Mouse (Mus musculus): ENCODE measurements around the gene Gm973. TPM values are rescaled to one million over a fixed set of nuclear protein-coding genes. Genes with fewer than 3 reads are reported as not detected.

The Gm973 gene
- total and polyA plus RNA-seq, 3 experiments: 0.23 TPM; not detected in 2

- no peak for DNase-seq (ENCODE audit: low read depth, low spot score)
- Histone ChIP-seq H3K4me3 (ENCODE audit: control insufficient read depth in 1 of 2, insufficient read depth in 1 of 2, low read depth in 2 of 2, low read length in 2 of 2) (no peak overlapping the region), H3K79me2 (ENCODE audit: control insufficient read depth, insufficient read depth, low read length, poor library complexity) (no peaks in the 10 kb centered on the region; the same call in 1 of the 2 replicates), H3K9ac (ENCODE audit: control insufficient read depth, low read depth, low read length, poor library complexity, severe bottlenecking) (no peak overlapping the region), H3K4me1 (ENCODE audit: control insufficient read depth in 1 of 2, insufficient read depth in 2 of 2, low read length in 2 of 2) (peaks cover 0 to 4% of the 10 kb centered on the region in 2 experiments; a peak in 1 of 4 replicates), H3K9me3 (replicated peaks; ENCODE audit: insufficient read depth, low read length) (no peaks in the 10 kb centered on the region), H3K27ac (ENCODE audit: control insufficient read depth, low read depth, low read length) (no peak overlapping the region), H3K27me3 (ENCODE audit: control insufficient read depth in 1 of 2, insufficient read depth in 2 of 2, low read length in 2 of 2) (peaks cover 2 to 3% of the 10 kb centered on the region in 2 experiments; a peak in 3 of 4 replicates), H3K36me3 (ENCODE audit: control insufficient read depth in 1 of 2, insufficient read depth in 2 of 2, low read length in 2 of 2) (peaks cover 0 to 3% of the 10 kb centered on the region in 2 experiments; a peak in 2 of 4 replicates)
- TF ChIP-seq ZC3H11A (IDR thresholded peaks at IDR 0.05; ENCODE audit: low read depth, low read length): no peak
- TF ChIP-seq CHD1 (IDR thresholded peaks at IDR 0.05; ENCODE audit: low read depth, low read length): no peak
- no peak for TF ChIP-seq KAT2A (conservative IDR thresholded peaks at IDR 0.05; ENCODE audit: low read depth, low read length)
- TF ChIP-seq POLR2A (IDR thresholded peaks at IDR 0.05; ENCODE audit: control insufficient read depth in 1 of 2, insufficient read depth in 1 of 2, low read depth in 1 of 2, low read length in 2 of 2, poor library complexity in 1 of 2): no peak
- TF ChIP-seq TCF12 (IDR thresholded peaks at IDR 0.05; ENCODE audit: low read depth, low read length): no peak
- no peak for TF ChIP-seq HCFC1 (IDR thresholded peaks at IDR 0.05; ENCODE audit: low read depth, low read length)
- no peak for TF ChIP-seq GATA1 (IDR thresholded peaks at IDR 0.05; ENCODE audit: low read depth, low read length)
- TF ChIP-seq MEF2A (IDR thresholded peaks at IDR 0.05; ENCODE audit: extremely low read depth, insufficient replicate concordance, low read depth, low read length, poor library complexity, severe bottlenecking): no peak
- TF ChIP-seq TBP (IDR thresholded peaks at IDR 0.05; ENCODE audit: low read depth, low read length): no peak
- TF ChIP-seq MYC (IDR thresholded peaks at IDR 0.05; ENCODE audit: low read depth, low read length): no peak
- no peak for TF ChIP-seq ETS1 (IDR thresholded peaks at IDR 0.05; ENCODE audit: low read depth, low read length)
- no peak for TF ChIP-seq SIN3A (IDR thresholded peaks at IDR 0.05; ENCODE audit: low read length)
- no peak for TF ChIP-seq MYB (IDR thresholded peaks at IDR 0.05; ENCODE audit: low read depth, low read length)
- no peak for TF ChIP-seq TAL1 (IDR thresholded peaks at IDR 0.05; ENCODE audit: low read length)
- no peak for TF ChIP-seq MXI1 (IDR thresholded peaks at IDR 0.05; ENCODE audit: low read depth, low read length)
- no peak for TF ChIP-seq ELF1 (IDR thresholded peaks at IDR 0.05; ENCODE audit: low read depth, low read length)
- TF ChIP-seq SMC3 (IDR thresholded peaks at IDR 0.05; ENCODE audit: low read depth, low read length): no peak
- no peak for TF ChIP-seq JUND (IDR thresholded peaks at IDR 0.05; ENCODE audit: low read depth, low read length)
- no peak for TF ChIP-seq CTCF (IDR thresholded peaks at IDR 0.05 in 2 of 3, conservative IDR thresholded peaks at IDR 0.05 in 1 of 3; ENCODE audit: control insufficient read depth in 1 of 3, insufficient read depth in 1 of 3, low read depth in 2 of 3, low read length in 3 of 3, poor library complexity in 1 of 3, severe bottlenecking in 1 of 3)
- no peak for TF ChIP-seq RCOR1 (IDR thresholded peaks at IDR 0.05; ENCODE audit: low read depth, low read length)
Measured at GRCm38 (mm10) chr1:59470766-59471165, 45.3 kb upstream of the Gm973 start.

Data from MEL (cell line).